21 mouse cellular contexts compared by ENCODE assay signal in the genomic region with DNA sequence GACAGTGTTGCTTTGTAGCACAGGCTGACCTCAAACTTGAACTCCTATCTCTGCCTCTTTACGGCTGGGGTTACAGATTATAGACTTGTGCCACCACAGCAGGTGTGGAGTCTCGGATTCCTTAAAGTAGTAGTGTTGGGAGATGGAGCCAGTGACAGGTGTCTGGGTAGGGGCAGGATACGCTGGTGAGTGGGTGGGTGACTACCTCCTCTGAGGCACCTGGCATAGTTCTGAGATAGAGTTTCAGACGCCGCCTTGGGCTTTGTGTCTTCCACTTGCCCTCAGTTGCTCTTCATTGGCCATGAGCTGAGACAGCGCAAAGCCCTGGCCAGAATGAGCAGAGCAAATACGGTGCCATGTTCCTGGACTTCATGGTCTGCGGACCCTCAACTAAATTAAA. TPM values are rescaled to one million over a fixed set of nuclear protein-coding genes. Genes with fewer than 3 reads are reported as not detected.
DNase-seq lines count a peak whose midpoint lies in the region; ATAC-seq and TF ChIP-seq lines count a peak whose summit lies in the region.
"Had no signal": no experiment of that assay in that cellular context is flagged by ENCODE, and none has a peak within 500 bp of the region (broad histone marks: within the 10 kb centered on the region; RNA-seq: fewer than 3 reads in every experiment).

No protein-coding gene starts in this region.

- no peak for TF ChIP-seq CTCF in kidney, postnatal 0 days (IDR thresholded peaks at IDR 0.05; ENCODE audit: low read depth)

- 86% methylated on average over 8 of the region's 8 CpGs for WGBS in embryonic facial prominence, embryonic 14.5 days
- WGBS in embryonic facial prominence, embryonic 10.5 days: 93% methylated on average over 8 of the region's 8 CpGs
- WGBS in heart, embryonic 12.5 days: 91% methylated on average over 8 of the region's 8 CpGs
- 62% methylated on average over 8 of the region's 8 CpGs for WGBS in kidney, postnatal 0 days
- 93% methylated on average over 8 of the region's 8 CpGs for WGBS in forebrain, embryonic 13.5 days

- no peaks in the 10 kb centered on the region for H3K27me3 ChIP-seq in embryonic facial prominence, embryonic 14.5 days (replicated peaks; ENCODE audit: control insufficient read depth, insufficient read depth, low read length)
- no peaks in the 10 kb centered on the region for H3K27me3 ChIP-seq in embryonic facial prominence, embryonic 10.5 days (replicated peaks; ENCODE audit: low read depth, poor library complexity, severe bottlenecking)
- no peaks in the 10 kb centered on the region for H3K27me3 ChIP-seq in heart, embryonic 12.5 days (replicated peaks)
- no peaks in the 10 kb centered on the region for H3K27me3 ChIP-seq in kidney, postnatal 0 days (ENCODE audit: insufficient read depth, low read length)
- H3K27me3 ChIP-seq in forebrain, embryonic 13.5 days: no peaks in the 10 kb centered on the region
- H3K27me3 ChIP-seq: hindbrain, embryonic 12.5 days had no signal

- peak; percentile 20 for DNase-seq in embryonic facial prominence, embryonic 14.5 days (ENCODE audit: low spot score)
- DNase-seq in embryonic facial prominence, embryonic 10.5 days (ENCODE audit: low spot score): no peak
- DNase-seq in heart, adult 11 months: peak; percentile 55
- peak; percentile 37 for DNase-seq in kidney, postnatal 0 days (ENCODE audit: low spot score)
- DNase-seq in kidney, adult 9 months: no peak
- peak; percentile 73 for DNase-seq in skeletal muscle tissue, adult 2 months (ENCODE audit: low read depth, low spot score)
- DNase-seq: adrenal gland, adult 8-10 months; B cell, adult 2 months; cerebellum, adult 11 months; cerebellum, adult 9-10 months; cerebellum, postnatal 25 days; heart, postnatal 10 days; heart, postnatal 4 days had no signal

- H3K4me1 ChIP-seq in embryonic facial prominence, embryonic 14.5 days (ENCODE audit: control insufficient read depth, insufficient read depth, low read length): no peaks in the 10 kb centered on the region
- H3K4me1 ChIP-seq in embryonic facial prominence, embryonic 10.5 days: no peaks in the 10 kb centered on the region
- H3K4me1 ChIP-seq in heart, embryonic 12.5 days (replicated peaks): no peaks in the 10 kb centered on the region
- H3K4me1 ChIP-seq in kidney, postnatal 0 days (replicated peaks; ENCODE audit: insufficient read depth, low read length): no peaks in the 10 kb centered on the region
- no peaks in the 10 kb centered on the region for H3K4me1 ChIP-seq in forebrain, embryonic 13.5 days
- H3K4me1 ChIP-seq: hindbrain, embryonic 12.5 days had no signal

- H3K4me2 ChIP-seq in embryonic facial prominence, embryonic 14.5 days (ENCODE audit: low read depth, low read length): no peak overlapping the region
- no peak overlapping the region for H3K4me2 ChIP-seq in heart, embryonic 12.5 days
- H3K4me2 ChIP-seq in kidney, postnatal 0 days (ENCODE audit: low read length): no peak overlapping the region
- no peak overlapping the region for H3K4me2 ChIP-seq in forebrain, embryonic 13.5 days
- H3K4me2 ChIP-seq: hindbrain, embryonic 12.5 days had no signal

- peak; percentile 81; the same call in 1 of the 2 replicates for ATAC-seq in embryonic facial prominence, embryonic 14.5 days (ENCODE audit: low read depth)
- ATAC-seq in heart, embryonic 12.5 days (ENCODE audit: insufficient number of reproducible peaks, low FRiP score): no peak
- peak; percentile 40; the same call in 1 of the 2 replicates for ATAC-seq in kidney, postnatal 0 days (replicated peaks; ENCODE audit: low FRiP score, low read depth)
- no peak for ATAC-seq in forebrain, embryonic 13.5 days
- ATAC-seq: CD4-positive, CD25-positive, alpha-beta regulatory T cell, adult 4 months; forebrain, embryonic 16.5 days; hindbrain, embryonic 16.5 days; inflammation-experienced regulatory T-cells, adult 6 months had no signal

- H3K36me3 ChIP-seq in embryonic facial prominence, embryonic 14.5 days (ENCODE audit: control insufficient read depth, insufficient read depth, low read length): peaks cover 82% of the 10 kb centered on the region
- H3K36me3 ChIP-seq in embryonic facial prominence, embryonic 10.5 days (replicated peaks): peaks cover 59% of the 10 kb centered on the region
- peaks cover 81% of the 10 kb centered on the region for H3K36me3 ChIP-seq in heart, embryonic 12.5 days
- H3K36me3 ChIP-seq in kidney, postnatal 0 days (ENCODE audit: insufficient read depth, low read length): peaks cover 38% of the 10 kb centered on the region; the same call in 1 of the 2 replicates
- peaks cover 78% of the 10 kb centered on the region for H3K36me3 ChIP-seq in forebrain, embryonic 13.5 days (ENCODE audit: poor library complexity, severe bottlenecking)

- H3K9ac ChIP-seq in embryonic facial prominence, embryonic 14.5 days (ENCODE audit: low read depth, low read length): no peak overlapping the region
- no peak overlapping the region for H3K9ac ChIP-seq in heart, embryonic 12.5 days
- no peak overlapping the region for H3K9ac ChIP-seq in kidney, postnatal 0 days (ENCODE audit: low read depth, low read length)
- no peak overlapping the region for H3K9ac ChIP-seq in forebrain, embryonic 13.5 days
- H3K9ac ChIP-seq: hindbrain, embryonic 12.5 days had no signal

- no peak overlapping the region for H3K27ac ChIP-seq in embryonic facial prominence, embryonic 14.5 days (replicated peaks; ENCODE audit: low read depth, low read length)
- H3K27ac ChIP-seq in embryonic facial prominence, embryonic 10.5 days (replicated peaks): no peak overlapping the region
- no peak overlapping the region for H3K27ac ChIP-seq in heart, embryonic 12.5 days (ENCODE audit: poor library complexity, severe bottlenecking)
- H3K27ac ChIP-seq in kidney, postnatal 0 days: no peak overlapping the region; the same call in 1 of the 2 replicates
- H3K27ac ChIP-seq in forebrain, embryonic 13.5 days: no peak overlapping the region
- H3K27ac ChIP-seq: hindbrain, embryonic 12.5 days had no signal

- no peaks in the 10 kb centered on the region for H3K9me3 ChIP-seq in embryonic facial prominence, embryonic 14.5 days (ENCODE audit: control insufficient read depth, low read length)
- H3K9me3 ChIP-seq in embryonic facial prominence, embryonic 10.5 days: no peaks in the 10 kb centered on the region
- H3K9me3 ChIP-seq in heart, embryonic 12.5 days (replicated peaks): no peaks in the 10 kb centered on the region
- H3K9me3 ChIP-seq in kidney, postnatal 0 days (replicated peaks; ENCODE audit: low read length): no peaks in the 10 kb centered on the region
- no peaks in the 10 kb centered on the region for H3K9me3 ChIP-seq in forebrain, embryonic 13.5 days (replicated peaks)
- H3K9me3 ChIP-seq: G1E; hindbrain, embryonic 12.5 days had no signal

- no peak overlapping the region for H3K4me3 ChIP-seq in embryonic facial prominence, embryonic 14.5 days (ENCODE audit: low read depth, low read length)
- no peak overlapping the region for H3K4me3 ChIP-seq in embryonic facial prominence, embryonic 10.5 days
- H3K4me3 ChIP-seq in heart, embryonic 12.5 days: no peak overlapping the region
- no peak overlapping the region for H3K4me3 ChIP-seq in kidney, postnatal 0 days (replicated peaks; ENCODE audit: low read depth, low read length)
- no peak overlapping the region for H3K4me3 ChIP-seq in forebrain, embryonic 13.5 days
- H3K4me3 ChIP-seq: hindbrain, embryonic 12.5 days had no signal

RNA-seq across cellular contexts. Expression of a gene that starts 22.1 kb away (rescaled TPM):
- 35.5 and 48.7 TPM in 2 replicates for polyA plus RNA-seq in embryonic facial prominence, embryonic 14.5 days (2014; fragmentation: Nextera tagmentation; extraction: Ambion mirVana)
- 9.9 and 10.2 TPM in 2 replicates for polyA plus RNA-seq in embryonic facial prominence, embryonic 10.5 days (2016; fragmentation: Nextera tagmentation; extraction: Ambion mirVana)
- 50.3 and 52.7 TPM in 2 replicates for polyA plus RNA-seq in heart, embryonic 12.5 days (2016; fragmentation: Nextera tagmentation; extraction: Ambion mirVana)
- polyA plus RNA-seq in kidney, postnatal 0 days (2015; fragmentation: Nextera tagmentation; extraction: Ambion mirVana): 12.8 and 12.9 TPM in 2 replicates
- 12.7 and 13.8 TPM in 2 replicates for polyA plus RNA-seq in forebrain, embryonic 13.5 days (2015; fragmentation: Nextera tagmentation; extraction: Ambion mirVana)

Comparison
In these comparisons a context has a peak if more than half of its experiments do, and no peak if none do; other contexts are left out.
1. DNase-seq: peak in embryonic facial prominence, embryonic 14.5 days (single experiment), heart, adult 11 months (single experiment), kidney, postnatal 0 days (single experiment) and skeletal muscle tissue, adult 2 months (single experiment); none in embryonic facial prominence, embryonic 10.5 days (single experiment) and kidney, adult 9 months (single experiment).
2. ATAC-seq: peak in embryonic facial prominence, embryonic 14.5 days (single experiment) and kidney, postnatal 0 days (single experiment); none in heart, embryonic 12.5 days (single experiment) and forebrain, embryonic 13.5 days (single experiment).